Mouse (Mus musculus) heart, embryonic 11.5 days (tissue): ENCODE data around the gene Nrxn1. TPM values are rescaled to one million over a fixed set of nuclear protein-coding genes. Genes with fewer than 3 reads are reported as not detected.

Source experiments
- ATAC-seq: fragments of 200-750 bp; cut with Nextera tagmentation; replicated peaks from 2 replicates; pipeline ENCODE4 v1.8.0; 2017; ENCODE audit warnings: moderate library complexity; ENCODE audit not compliant: insufficient number of reproducible peaks, low FRiP score, low TSS enrichment
- H3K27ac ChIP-seq: fragments of 300-500 bp; sonication (generic); 2 replicates; pipeline ENCODE4 v1.5.1; 2014; ENCODE audit warnings: mild to moderate bottlenecking, low read depth, low read length
- H3K27me3 ChIP-seq: fragments of 300-500 bp; sonication (generic); 2 replicates; pipeline ENCODE4 v1.6.1; 2014; ENCODE audit warnings: mild to moderate bottlenecking, low read length, mixed read lengths; ENCODE audit not compliant: control insufficient read depth, insufficient read depth
- H3K36me3 ChIP-seq: fragments of 300-500 bp; sonication (generic); 2 replicates; pipeline ENCODE4 v1.6.1; 2014; ENCODE audit warnings: mild to moderate bottlenecking, low read length, moderate library complexity, mixed read lengths; ENCODE audit not compliant: control insufficient read depth, insufficient read depth
- H3K4me1 ChIP-seq: fragments of 300-500 bp; sonication (generic); 2 replicates; pipeline ENCODE4 v1.6.1; 2014; ENCODE audit warnings: low read length; ENCODE audit not compliant: control insufficient read depth, insufficient read depth
- H3K4me2 ChIP-seq: fragments of 300-500 bp; sonication (generic); 2 replicates; pipeline ENCODE4 v1.6.1; 2014; ENCODE audit warnings: mild to moderate bottlenecking, moderate library complexity
- H3K4me3 ChIP-seq: fragments of 300-500 bp; sonication (generic); 2 replicates; pipeline ENCODE4 v1.5.1; 2014; ENCODE audit warnings: low read depth, low read length
- H3K9ac ChIP-seq: fragments of 300-500 bp; sonication (generic); 2 replicates; pipeline ENCODE4 v1.6.1; 2014; ENCODE audit warnings: mild to moderate bottlenecking, low read depth, low read length, moderate library complexity
- H3K9me3 ChIP-seq: fragments of 300-500 bp; sonication (generic); replicated peaks from 2 replicates; pipeline ENCODE4 v1.6.1; 2016; ENCODE audit warnings: low read length; ENCODE audit not compliant: control insufficient read depth
- WGBS: fragments of 180-500 bp; shearing (Covaris S2); extraction: QIAGEN DNeasy Blood & Tissue Kit; methylation state at CpG from one replicate; pipeline ENCODE4 v1.1.7; 2014; ENCODE audit not compliant: insufficient replicate concordance; 5-methylcytosine and 5-hydroxymethylcytosine counted together
- polyA plus RNA-seq: library from polyadenylated mRNA; unstranded; fragments of >200 nt; fragmentation: Nextera tagmentation; extraction: Ambion mirVana; gene quantifications from 2 replicates; pipeline ENCODE4 v1.2.1, GENCODE M21; 2014

Gene Nrxn1
- polyA plus RNA-seq, 1 experiment from 2014 or later, result 2.1 TPM

GRCm38 (mm10) chr17:90376533-90376932 is 716.3 kb downstream of the Nrxn1 start:
- 82% methylated on average over 2 of the region's 2 CpGs for WGBS
- Histone ChIP-seq H3K36me3 (no peaks in the 10 kb centered on the region), H3K4me1 (no peaks in the 10 kb centered on the region), H3K27ac (no peak overlapping the region), H3K4me2 (no peak overlapping the region), H3K27me3 (no peaks in the 10 kb centered on the region), H3K4me3 (no peak overlapping the region), H3K9ac (no peak overlapping the region), H3K9me3 (no peaks in the 10 kb centered on the region)
- ATAC-seq, result no peak

- 75% methylated on average over 4 of the region's 4 CpGs for WGBS
- no peaks in the 10 kb centered on the region for H3K4me1 ChIP-seq
- no peak overlapping the region for H3K4me2 ChIP-seq
- H3K9me3 ChIP-seq, result no peaks in the 10 kb centered on the region
- H3K4me3 ChIP-seq, result no peak overlapping the region
- H3K27ac ChIP-seq, result no peak overlapping the region
- H3K9ac ChIP-seq, result no peak overlapping the region
- no peak for ATAC-seq
- no peaks in the 10 kb centered on the region for H3K36me3 ChIP-seq
- no peaks in the 10 kb centered on the region for H3K27me3 ChIP-seq
Observed at GRCm38 (mm10) chr17:90362169-90362568, 730.7 kb downstream of the Nrxn1 start.

- ATAC-seq, result no peak
- WGBS, result 69% methylated on average over 5 of the region's 5 CpGs
Observed at GRCm38 (mm10) chr17:90349385-90350095, 743.3 kb downstream of the Nrxn1 start.

GRCm38 (mm10) chr17:90346735-90347475 is 746.0 kb downstream of the Nrxn1 start:
- H3K27me3 ChIP-seq, result no peaks in the 10 kb centered on the region
- WGBS, result 60% methylated on average over 3 of the region's 3 CpGs
- no peak for ATAC-seq
- H3K9ac ChIP-seq, result no peak overlapping the region
- no peak overlapping the region for H3K4me3 ChIP-seq
- H3K4me1 ChIP-seq, result no peaks in the 10 kb centered on the region
- no peaks in the 10 kb centered on the region for H3K36me3 ChIP-seq
- H3K4me2 ChIP-seq, result no peak overlapping the region
- no peak overlapping the region for H3K27ac ChIP-seq
- no peaks in the 10 kb centered on the region for H3K9me3 ChIP-seq

More at GRCm38 (mm10) chr17:90349385-90350095, 743.3 kb downstream of the Nrxn1 start:
- Histone ChIP-seq H3K9ac (no peak overlapping the region), H3K4me2 (no peak overlapping the region), H3K27ac (no peak overlapping the region), H3K27me3 (no peaks in the 10 kb centered on the region), H3K9me3 (no peaks in the 10 kb centered on the region), H3K4me1 (no peaks in the 10 kb centered on the region), H3K36me3 (no peaks in the 10 kb centered on the region), H3K4me3 (no peak overlapping the region)

- H3K27me3 ChIP-seq, result no peaks in the 10 kb centered on the region
- H3K4me2 ChIP-seq, result no peak overlapping the region
- no peaks in the 10 kb centered on the region for H3K36me3 ChIP-seq
- no peak overlapping the region for H3K27ac ChIP-seq
- no peaks in the 10 kb centered on the region for H3K4me1 ChIP-seq
- no peak overlapping the region for H3K4me3 ChIP-seq
- H3K9ac ChIP-seq, result no peak overlapping the region
- WGBS, result 70% methylated on average over 1 of the region's 1 CpGs
- H3K9me3 ChIP-seq, result no peaks in the 10 kb centered on the region
- ATAC-seq, result no peak
Observed at GRCm38 (mm10) chr17:90333445-90333844, 759.4 kb downstream of the Nrxn1 start.

- Histone ChIP-seq H3K4me3 (no peak overlapping the region), H3K9me3 (no peaks in the 10 kb centered on the region), H3K36me3 (no peaks in the 10 kb centered on the region), H3K9ac (no peak overlapping the region), H3K27me3 (no peaks in the 10 kb centered on the region), H3K4me1 (no peaks in the 10 kb centered on the region), H3K27ac (no peak overlapping the region), H3K4me2 (no peak overlapping the region)
- no peak for ATAC-seq
- WGBS, result 88% methylated on average over 6 of the region's 6 CpGs
Observed at GRCm38 (mm10) chr17:90323674-90324073, 769.2 kb downstream of the Nrxn1 start.

GRCm38 (mm10) chr17:90272225-90272624 is 820.6 kb downstream of the Nrxn1 start:
- Histone ChIP-seq H3K4me1 (no peaks in the 10 kb centered on the region), H3K4me2 (no peak overlapping the region), H3K9me3 (no peaks in the 10 kb centered on the region), H3K27me3 (no peaks in the 10 kb centered on the region), H3K36me3 (no peaks in the 10 kb centered on the region), H3K27ac (no peak overlapping the region), H3K4me3 (no peak overlapping the region), H3K9ac (no peak overlapping the region)
- 52% methylated on average over 4 of the region's 4 CpGs for WGBS
- ATAC-seq, result no peak

- H3K4me2 ChIP-seq, result no peak overlapping the region
- no peak overlapping the region for H3K27ac ChIP-seq
- ATAC-seq, result no peak
- no peaks in the 10 kb centered on the region for H3K36me3 ChIP-seq
- no peaks in the 10 kb centered on the region for H3K4me1 ChIP-seq
- no peaks in the 10 kb centered on the region for H3K27me3 ChIP-seq
- H3K4me3 ChIP-seq, result no peak overlapping the region
- no peak overlapping the region for H3K9ac ChIP-seq
- no peaks in the 10 kb centered on the region for H3K9me3 ChIP-seq
- 30% methylated on average over 4 of the region's 4 CpGs for WGBS
Observed at GRCm38 (mm10) chr17:90271165-90271564, 821.7 kb downstream of the Nrxn1 start.
